Mouse (Mus musculus): ENCODE data around the gene Rnpepl1. TPM values are rescaled to one million over a fixed set of nuclear protein-coding genes. Genes with fewer than 3 reads are reported as not detected.
A peak's percentile ranks its signal among the peaks of the same experiment; 100 is the strongest.

Rnpepl1 gene
- total RNA-seq (2021), result 93.6 and 108 TPM in 2 replicates
- long read RNA-seq, transcript Rnpepl1-201 (11 exons, 3,337 nt), result major isoform, 40 of 121 reads
- long read RNA-seq, partial matches to known transcripts, result 43 of 121 reads
- long read RNA-seq, other reads (novel, unspliced or antisense), result 38 of 121 reads

DNA sequence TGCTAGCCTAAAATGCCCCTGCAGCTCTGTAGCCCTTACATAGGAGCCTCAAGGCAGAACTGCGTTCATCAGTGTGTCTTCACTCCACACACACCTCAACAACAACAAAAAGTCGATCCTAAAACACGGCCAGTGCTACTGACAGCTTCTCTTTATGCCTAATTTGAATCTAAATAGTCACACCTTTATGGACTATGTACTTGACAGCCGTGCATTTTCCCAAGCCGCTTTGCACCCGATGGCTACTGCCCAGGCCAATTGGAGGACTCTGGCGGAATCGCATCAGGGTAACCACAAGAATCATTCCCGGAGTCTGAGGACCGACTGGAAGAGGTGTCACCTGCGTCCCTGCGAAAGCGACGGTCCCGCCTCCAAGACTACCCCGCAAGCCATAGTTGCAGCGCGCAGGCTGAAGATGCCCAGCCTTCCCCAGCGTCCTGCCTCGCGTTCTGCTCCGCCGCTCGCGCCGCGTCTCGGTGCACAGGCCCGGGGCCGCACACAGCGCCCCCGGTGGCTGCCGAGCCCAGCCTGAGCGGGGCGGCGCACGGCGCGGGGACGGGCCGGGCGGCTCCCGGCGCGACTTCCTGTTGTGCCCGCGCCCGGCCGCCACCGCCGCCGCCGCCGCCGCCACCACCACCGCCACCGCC, at the start of gene Rnpepl1:
Gene Rnpepl1 (plus strand): TSS at position 545 of the 647 bp plus-strand sequence.
- DNase-seq, result peak; percentile 83

DNA sequence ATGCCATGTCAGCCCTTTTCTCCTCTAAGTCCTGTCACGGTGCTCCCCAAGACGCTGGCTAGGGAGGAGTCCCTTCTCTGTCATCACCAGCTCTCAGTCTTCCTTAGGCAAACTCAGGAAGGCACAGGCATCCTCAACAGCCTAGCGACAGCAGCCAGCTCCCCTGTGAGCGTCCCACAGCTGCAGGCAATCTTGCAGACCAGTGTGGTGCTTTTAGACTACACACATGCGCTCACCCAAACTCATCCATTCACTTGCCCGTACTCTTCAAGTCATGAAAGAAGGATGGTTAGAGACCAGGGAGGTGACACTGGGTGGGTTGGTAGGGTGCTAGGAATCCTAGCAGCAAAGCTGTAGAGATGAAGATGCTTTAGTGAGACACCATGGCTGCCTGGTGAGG, 49.1 kb upstream of the Rnpepl1 start:
- DNase-seq, result no peak

DNA sequence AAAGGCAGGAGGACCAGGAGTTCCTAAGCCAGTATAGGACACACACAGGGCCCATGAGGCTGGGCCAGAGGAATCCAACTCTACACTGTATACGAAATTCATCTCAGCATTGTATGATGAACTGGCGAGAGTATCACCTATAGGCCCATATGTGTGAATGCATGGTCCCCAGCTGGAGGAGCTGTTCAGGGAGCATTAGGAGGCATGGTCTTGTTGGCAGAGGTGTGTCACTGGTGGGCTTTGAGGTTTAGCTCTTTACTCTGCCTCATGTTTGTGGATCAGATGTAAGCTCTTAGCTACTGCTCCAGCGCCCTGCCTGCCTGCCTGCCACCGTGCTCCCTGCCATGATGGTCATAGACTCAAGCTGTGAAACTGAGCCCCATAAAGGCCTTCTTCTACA, 47.3 kb upstream of the Rnpepl1 start:
- DNase-seq, result no peak

DNA sequence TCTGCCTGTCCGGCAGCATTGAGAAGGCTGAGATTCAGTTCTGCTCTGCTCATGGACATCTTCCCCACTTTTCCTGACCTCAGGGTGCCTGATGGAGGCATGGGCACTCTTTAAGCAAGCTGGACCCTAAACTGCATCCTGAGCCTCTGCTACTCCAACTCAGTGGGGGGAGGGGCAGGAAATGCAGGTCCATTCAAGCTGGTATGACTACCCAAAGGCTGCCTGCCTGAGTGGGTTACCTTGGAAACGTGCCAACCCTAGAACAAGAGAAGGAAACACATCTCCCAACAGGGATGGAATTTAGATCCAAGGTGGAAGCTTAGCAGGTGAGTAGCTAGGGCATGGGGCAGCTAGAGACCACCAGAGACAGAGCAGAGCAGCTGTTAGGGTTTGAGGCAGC, 44.4 kb upstream of the Rnpepl1 start:
- no peak for DNase-seq

DNA sequence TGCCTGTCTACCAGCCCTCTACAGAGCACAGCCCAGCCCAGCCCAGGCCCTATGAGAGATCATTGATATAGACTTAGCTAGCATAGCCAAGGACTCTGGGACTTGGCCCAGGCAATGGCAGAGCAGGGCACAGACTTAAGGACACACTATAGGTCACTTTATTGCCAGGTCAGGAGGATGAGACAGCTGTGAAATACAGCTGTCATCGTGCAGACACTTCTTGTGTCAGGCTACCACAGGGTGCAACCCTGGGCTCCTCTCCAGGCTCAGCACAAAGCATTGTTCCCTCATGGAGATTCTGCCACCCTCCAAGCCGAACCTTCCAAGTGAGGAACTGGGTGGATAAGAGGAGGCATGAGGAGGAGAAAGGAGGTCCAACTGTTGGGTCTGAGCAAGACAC, 40.6 kb upstream of the Rnpepl1 start:
- DNase-seq, result no peak

DNA sequence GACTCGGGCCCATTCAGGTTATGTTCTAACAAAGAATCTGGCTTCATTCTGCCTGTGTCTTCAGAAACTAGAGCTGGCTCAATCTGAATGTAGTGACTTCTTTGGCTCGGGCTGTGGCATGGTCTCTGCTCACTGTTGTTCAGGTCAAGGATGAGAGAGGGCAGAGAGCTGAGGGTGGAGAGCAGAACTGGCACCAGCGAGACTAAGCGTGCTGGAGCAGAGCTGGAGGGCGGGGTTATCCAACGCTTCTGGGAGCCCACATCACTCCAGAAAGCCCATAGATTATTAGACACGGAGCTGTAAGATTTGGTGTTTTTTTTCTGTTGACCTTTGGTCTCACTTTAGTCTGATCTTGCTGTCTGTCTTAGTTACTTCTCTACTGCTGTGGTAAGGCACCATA, 37.9 kb upstream of the Rnpepl1 start:
- no peak for DNase-seq

DNA sequence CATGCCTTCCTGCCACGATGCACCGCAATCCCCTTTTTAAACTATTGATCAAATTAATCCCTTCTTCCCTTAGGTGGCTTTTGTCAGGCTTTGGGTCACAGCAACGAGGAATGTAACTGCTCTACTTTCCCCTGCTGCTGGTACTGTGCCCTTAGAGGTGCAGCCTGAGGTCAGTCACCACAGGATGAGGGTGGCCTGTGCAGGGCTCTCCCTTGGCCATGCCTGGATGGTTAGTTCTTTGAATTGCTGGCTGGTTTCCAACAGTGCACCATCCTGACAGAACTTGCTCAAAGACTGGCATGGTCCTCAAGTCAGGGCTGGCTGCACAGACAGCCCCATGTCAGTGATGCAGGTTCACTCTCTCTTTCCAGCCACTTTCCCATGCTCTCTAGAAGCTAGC, 36.6 kb upstream of the Rnpepl1 start:
- DNase-seq, result no peak

DNA sequence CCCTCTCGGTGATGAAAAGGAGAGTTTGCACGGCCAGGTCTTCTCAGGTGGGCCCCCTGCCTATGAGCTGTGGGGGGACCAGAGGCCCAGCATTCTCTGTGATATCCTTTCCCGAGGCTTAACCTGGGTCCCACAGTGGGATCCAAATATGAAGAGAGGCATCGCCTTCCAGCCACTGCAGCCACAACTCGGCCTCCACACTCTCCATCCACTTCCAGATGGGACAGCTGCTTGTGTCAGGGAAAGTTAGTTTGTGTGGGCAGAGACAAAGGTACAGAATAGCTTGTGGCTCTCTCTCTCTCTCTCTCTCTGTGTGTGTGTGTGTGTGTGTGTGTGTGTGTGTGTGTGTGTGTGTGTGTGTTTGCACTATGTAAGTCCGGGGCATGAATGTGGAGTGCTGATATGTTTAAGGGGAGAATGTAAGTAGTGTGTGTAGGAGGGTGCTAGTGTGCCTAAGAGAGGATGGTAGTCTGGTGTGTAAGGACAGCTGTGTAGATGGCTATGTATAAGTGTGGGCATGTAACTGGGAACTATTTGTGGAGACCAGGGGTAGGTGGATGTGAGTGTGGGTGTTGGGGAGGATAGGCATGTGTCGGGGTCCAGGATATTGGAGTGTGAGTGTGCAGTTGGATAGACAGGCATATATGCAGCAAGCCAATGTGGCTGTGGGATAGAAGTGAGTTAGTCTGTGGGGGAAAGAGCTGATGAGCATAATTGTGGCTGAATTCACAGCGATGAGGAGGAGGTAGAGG, 35.0 kb upstream of the Rnpepl1 start:
- no peak for DNase-seq

DNA sequence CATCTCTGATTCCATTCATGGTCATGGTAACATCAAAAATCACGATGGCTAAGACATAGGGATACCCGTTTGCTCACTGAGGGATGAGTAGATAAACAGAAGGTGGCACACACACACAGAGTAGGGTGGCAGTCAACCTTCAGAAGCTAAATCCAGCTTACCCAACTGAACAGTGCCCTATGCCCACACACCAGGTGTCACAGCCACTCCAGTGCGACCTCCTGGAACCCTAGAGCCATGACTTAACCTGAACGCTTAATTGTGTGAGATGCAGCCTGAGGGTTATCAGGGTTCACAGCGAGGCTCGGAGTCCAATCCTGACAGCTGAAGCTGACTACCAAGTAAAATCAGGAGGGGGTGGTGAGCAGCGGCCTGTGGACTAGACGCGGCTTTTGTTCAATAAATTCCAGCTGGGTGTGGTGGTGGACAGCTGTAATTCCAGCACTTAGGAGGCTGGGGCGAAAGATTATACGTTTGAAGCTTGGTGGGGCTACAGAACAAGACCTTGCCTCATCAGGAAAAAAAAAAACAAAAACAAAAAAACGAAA, 33.1 kb upstream of the Rnpepl1 start:
- DNase-seq, result no peak

DNA sequence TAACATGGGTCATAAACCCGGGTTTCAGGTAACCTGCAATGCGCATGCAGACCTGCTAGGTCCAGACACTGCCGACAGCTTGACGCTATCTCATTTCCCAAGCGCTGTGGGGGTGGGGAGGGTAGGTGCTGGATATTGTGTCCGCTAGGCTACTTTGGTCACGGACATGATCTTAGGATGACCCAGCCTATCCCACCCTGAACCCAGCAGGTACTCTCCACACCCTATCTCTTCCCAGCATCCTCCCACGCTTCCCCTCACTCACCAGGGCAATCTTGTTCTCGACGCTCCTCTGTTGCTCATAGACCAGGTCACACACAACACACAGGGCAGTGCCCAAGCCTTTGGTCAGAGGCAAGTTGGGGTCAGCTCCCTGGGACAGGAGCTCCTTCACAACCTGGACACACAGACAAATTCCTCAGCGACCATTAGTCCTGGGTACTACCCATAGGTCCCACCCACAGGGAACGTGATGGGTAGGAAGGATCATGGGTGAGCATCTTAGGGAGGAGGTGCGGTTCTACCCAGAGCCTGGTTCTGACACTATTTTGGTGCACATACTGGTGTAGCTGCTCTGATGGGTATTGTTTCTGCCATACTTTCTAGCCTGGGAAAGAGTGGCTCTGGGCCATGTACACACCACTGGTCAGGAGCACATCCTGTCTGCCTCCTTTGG, 32.4 kb upstream of the Rnpepl1 start:
- DNase-seq, result no peak

DNA sequence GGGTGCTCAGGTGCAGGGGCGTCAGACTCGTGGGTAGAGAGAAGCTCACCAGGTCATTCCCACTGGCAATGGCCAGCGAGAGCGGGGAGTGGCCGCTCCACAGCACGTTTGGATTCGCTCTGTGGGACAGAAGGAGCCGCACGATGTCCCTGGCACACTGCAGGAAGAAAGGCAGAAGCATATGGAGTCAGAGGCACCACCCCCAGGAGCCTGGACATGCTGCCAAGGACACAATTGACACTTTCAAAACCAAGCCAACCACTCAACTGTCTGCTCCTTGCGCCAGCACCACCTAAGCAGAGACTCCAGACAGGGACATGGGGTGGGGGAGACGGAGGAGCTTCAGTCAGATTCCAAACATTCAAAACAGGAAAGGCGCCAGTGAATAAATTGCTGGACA, 31.3 kb upstream of the Rnpepl1 start:
- no peak for DNase-seq

DNA sequence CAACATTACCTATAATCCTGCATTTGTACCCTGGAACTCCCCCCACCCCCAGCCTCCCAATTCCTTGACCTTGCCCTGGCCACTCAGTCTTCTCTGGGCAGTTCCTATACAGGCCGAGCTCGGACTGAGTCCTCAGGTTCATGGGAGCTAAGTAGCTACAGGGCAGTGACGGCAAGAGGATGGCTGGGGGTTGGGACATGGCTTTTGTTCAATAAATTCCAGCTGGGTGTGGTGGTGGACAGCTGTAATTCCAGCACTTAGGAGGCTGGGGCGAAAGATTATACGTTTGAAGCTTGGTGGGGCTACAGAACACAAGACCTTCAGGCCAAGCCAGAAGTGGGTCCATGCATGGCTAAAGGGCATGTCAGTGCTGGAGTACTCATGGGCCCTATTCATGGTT, 30.5 kb upstream of the Rnpepl1 start:
- DNase-seq, result no peak

DNA sequence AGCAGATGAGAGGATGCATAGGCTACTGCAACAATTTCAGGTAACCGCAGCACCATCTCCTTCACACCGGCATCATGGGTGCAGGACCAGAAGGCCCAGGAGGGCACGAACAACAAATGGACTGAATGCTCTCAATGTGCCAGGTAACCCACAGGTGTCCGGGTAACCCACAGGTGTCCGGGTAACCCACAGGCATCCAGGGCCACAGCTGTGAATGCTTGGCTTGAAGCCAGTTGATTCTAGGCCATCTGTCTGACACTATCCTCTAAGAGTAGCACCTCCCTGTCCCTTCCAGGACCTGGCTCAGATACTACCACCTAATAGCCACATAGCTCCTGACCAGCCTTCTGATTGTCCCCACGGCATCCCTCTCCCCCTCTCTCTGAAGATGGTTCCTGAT, 28.6 kb upstream of the Rnpepl1 start:
- DNase-seq, result no peak

DNA sequence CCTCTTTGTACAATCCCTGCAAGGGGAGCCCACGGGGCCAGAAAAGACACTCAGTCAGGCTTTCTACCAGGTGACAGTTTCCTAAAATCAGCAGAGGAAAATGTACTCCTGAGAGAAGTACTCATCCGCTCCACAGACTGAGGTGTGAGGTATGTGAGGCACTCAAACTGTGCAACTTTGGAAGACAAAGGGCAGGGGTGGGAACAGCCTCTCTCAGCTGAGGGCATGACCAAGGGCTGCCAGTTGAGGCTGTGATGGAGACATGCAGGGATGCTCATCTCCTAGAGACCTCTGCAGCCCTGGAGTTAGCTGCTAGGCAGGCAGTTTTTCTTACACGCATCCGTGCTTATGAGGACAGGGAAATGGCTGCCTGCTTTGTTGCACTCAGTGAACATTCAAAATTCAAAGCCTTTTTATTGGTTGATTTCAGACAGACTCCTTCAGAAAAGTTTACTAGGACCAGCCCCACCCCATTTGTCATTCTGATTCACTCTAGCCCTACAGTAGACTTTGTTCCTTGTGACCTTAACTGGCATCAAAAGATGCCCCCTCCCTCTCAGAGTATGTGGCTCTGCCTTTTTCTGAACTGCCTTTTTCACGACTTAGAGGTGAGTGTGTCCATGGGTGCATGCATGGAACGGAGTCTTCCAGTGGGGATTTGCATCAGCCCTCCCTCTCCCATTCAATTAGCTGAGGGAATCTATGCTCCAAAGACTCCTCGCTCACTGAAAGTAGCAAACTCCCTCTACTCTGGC, 21.5 kb upstream of the Rnpepl1 start:
- DNase-seq, result no peak

DNA sequence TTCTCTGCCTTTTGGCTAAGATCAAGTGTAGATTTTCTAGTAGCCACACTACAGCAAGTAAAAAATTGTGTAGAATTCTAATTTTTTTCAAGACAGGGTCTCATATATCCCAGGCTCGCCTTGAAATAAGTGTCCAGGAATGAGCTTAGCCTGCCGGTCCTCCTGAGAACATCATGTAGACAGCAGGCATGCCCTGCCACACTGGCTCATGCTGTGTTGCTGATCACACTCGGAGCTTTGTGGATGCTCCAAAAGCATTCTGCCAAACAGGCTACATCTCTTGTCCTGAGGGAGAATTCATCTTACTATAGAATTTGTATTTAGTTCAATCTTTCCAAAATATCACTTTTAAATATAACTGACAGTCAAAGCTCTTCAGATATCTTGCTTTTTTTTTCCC, 17.8 kb upstream of the Rnpepl1 start:
- DNase-seq, result no peak

DNA sequence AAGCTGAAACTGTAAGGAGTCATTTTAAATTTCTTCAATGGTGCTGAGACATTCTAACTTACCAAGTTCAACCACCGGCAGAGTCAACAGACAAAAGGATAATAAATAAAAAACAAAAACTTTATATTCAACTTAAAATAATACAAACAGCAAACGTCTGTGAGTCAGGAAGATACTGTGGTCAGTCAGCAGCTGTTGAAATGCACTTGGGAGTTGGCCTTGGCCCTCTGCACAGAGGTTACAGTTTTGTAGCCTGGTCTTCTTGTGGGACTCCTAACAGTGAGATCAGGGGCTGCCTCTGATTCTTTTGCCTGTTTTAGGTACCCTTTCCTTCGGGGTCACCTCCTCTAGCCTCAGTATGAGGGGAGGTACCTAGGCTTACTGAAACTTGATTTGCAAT, 16.7 kb upstream of the Rnpepl1 start:
- DNase-seq, result no peak

DNA sequence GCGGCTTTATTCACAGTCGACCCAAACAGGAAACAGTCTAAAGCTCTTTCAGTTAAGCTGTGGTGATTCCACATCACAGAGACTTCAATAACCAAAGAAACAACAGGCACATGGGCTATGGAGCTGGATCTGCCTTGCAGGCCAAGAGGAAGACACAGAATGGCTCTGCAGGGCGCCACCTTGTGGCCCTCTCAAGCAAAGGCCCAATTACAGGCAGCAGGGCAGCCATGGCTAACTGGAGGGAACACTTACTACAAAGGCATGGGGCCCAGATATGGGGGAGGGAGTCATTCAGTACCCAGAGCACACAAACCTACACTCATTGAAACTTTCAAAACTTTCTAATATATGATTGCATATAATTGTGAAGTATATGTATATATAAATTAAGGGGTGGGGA, 15.5 kb upstream of the Rnpepl1 start:
- peak; percentile 81 for DNase-seq

DNA sequence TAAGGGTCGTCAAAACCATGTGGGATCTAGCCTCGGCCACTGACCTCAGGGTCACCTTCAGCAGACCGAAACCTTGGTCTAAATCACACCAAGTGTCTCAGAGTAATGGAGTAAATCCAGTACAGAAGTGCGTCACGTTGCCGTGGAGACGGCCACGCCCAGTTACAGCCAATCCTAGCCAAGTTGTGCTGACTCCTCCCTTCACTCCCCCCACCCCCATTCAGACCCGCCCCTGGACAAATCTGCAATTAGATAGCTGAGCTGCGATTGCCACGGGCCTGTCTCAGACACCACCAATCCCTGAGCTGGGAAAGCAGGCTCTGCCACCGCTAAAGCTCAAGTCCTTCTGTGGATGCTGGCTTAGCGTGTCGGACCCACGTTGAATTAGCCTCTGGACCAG, 7.8 kb upstream of the Rnpepl1 start, which contains the start of gene Ankmy1:
Gene Ankmy1 (minus strand): TSS at position 121 of the 400 bp plus-strand sequence.
- DNase-seq, result peak; percentile 65

DNA sequence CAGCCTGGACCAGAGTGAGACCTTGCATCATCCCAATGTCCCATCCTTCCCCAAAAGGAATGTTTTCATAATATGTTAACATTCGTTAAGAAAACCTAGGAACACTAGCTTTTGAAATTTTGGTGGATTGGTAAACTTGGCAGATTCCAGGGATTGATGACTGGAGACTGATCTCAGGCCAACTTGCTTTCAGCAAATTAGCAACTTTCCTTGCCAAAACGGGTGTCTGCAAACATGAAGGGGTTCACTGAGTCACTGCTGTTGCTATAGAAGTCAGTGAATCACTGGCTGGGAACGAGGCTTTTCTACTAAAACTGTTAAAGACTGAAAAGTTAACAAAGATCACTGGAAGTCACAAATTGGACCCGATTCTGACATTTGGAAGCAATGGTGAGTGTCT, 7.0 kb upstream of the Rnpepl1 start:
- no peak for DNase-seq

DNA sequence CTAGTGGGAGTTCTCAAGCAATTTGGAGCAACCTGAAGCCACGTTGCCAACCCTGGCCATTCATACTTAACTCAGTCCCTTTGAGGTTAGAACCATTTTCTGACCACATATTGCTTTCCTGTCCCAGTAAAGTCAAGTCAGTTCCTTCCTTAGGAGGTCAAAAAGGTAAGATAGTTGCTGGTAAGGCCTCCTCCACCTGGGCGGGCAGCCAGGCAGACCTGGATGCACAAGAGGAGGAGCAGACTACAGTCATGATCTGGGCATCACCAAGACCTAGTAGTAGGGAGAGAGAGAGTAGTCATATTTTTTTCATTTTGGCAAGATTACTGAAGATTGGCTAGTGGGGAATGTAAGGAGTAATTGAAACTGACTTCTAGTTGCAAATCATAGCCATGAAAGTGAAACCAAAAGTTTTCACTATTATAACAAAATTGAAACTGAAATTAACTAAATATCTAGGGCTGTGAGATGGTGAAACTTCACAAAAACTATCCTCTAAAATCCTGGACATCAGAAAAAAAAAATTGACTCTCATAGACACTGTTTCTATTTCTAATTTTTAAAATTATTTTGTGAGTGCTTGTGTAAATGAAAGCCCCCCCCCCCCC, 4.8 kb upstream of the Rnpepl1 start:
- DNase-seq, result no peak

DNA sequence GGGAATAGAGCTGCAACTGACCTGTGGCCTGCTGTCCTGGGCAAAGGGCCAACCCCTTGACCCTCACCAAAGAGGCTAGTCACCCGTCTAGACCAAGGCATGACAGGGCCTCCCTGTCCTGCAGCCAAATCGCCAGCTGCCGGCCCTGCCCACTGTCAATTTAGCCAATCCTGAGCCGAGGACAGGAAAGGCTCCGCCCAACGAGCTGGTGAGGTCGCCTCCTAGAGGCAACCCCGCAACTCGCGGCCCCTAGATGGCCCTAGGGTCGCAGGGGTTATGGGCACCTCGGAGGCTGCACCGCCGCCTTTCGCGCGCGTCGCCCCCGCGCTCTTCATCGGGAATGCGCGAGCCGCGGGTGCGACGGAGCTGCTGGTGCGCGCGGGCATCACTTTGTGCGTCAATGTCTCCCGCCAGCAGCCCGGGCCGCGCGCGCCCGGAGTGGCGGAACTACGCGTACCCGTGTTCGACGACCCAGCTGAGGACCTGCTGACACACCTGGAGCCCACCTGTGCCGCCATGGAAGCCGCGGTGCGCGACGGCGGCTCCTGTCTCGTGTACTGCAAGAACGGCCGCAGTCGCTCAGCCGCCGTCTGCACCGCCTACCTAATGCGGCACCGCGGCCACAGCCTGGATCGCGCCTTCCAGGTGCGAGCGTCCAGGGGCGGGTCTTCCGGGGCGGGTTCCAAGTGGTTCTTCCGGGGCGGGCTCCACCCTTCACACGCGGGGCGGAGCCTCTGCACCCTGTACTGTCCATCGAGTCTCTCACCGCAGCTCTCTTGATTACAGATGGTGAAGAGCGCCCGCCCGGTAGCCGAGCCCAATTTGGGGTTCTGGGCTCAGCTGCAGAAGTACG, 3.6 kb upstream of the Rnpepl1 start, which contains the start of gene Dusp28:
Gene Dusp28 (plus strand): TSS at position 203 of the 853 bp plus-strand sequence.
- peak; percentile 93 for DNase-seq
